Mouse (Mus musculus): ENCODE results near the gene Pabpn1l. TPM values are rescaled to one million over a fixed set of nuclear protein-coding genes. Genes with fewer than 3 reads are reported as not detected.
A peak's percentile ranks its signal among the peaks of the same experiment; 100 is the strongest.

Pabpn1l gene
- total and polyA plus RNA-seq, 3 experiments: 0.11 TPM; not detected in 2

- ATAC-seq (ENCODE audit: extremely low read depth, insufficient number of reproducible peaks, low FRiP score, poor library complexity, severe bottlenecking) (no peak), DNase-seq (ENCODE audit: low spot score) (no peak)
- peaks cover 98% of the 10 kb centered on the region for H3K4me1 ChIP-seq (ENCODE audit: insufficient read depth, low read depth, low read length)
- no peak overlapping the region for H3K4me3 ChIP-seq (ENCODE audit: low read depth, low read length)
- H3K27me3 ChIP-seq (ENCODE audit: insufficient read depth, low read length): no peaks in the 10 kb centered on the region
- peaks cover 99% of the 10 kb centered on the region for H3K36me3 ChIP-seq (replicated peaks)
- H3K9me3 ChIP-seq (replicated peaks): no peaks in the 10 kb centered on the region
- no peak for TF ChIP-seq POLR2AphosphoS5 (IDR thresholded peaks at IDR 0.05; ENCODE audit: insufficient replicate concordance, low read depth, low read length)
- TF ChIP-seq GATA1 (IDR thresholded peaks at IDR 0.05; ENCODE audit: borderline replicate concordance, low read length): no peak
- no peak for TF ChIP-seq TAL1 (conservative IDR thresholded peaks at IDR 0.05; ENCODE audit: low read depth, low read length)
Observed at GRCm38 (mm10) chr8:122661138-122661537, 38.6 kb upstream of the Pabpn1l start.

DNA sequence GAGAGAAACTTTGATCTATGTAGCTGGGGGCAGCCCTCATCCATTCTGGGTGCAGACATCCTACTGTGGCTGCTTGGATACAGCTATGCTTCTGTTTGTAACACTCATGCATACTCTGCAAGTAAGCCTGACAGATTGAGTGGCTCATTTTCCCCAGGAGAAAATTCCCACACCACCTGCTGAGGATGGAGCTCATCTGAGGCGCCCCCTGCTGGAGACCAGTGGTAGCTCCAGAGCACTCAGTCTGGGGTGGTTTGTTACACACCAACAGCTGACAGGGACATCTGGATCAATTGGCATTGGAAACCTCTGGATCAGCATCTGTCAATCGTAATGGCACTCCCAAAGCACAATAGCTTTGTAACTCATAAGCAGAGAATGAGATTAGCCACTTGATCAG lies 37.5 kb upstream of the Pabpn1l start:
- ATAC-seq (ENCODE audit: extremely low read depth, insufficient number of reproducible peaks, low FRiP score, poor library complexity, severe bottlenecking) (no peak), DNase-seq (ENCODE audit: low spot score) (no peak)
- Histone ChIP-seq H3K9me3 (replicated peaks) (no peaks in the 10 kb centered on the region), H3K4me1 (ENCODE audit: insufficient read depth, low read depth, low read length) (peaks cover 98% of the 10 kb centered on the region), H3K4me3 (ENCODE audit: low read depth, low read length) (no peak overlapping the region), H3K36me3 (replicated peaks) (peaks cover 99% of the 10 kb centered on the region), H3K27me3 (ENCODE audit: insufficient read depth, low read length) (no peaks in the 10 kb centered on the region)
- TF ChIP-seq CTCF (IDR thresholded peaks at IDR 0.05; ENCODE audit: low read depth, low read length) (peak; percentile 61), GATA1 (IDR thresholded peaks at IDR 0.05; ENCODE audit: borderline replicate concordance, low read length) (no peak)

DNA sequence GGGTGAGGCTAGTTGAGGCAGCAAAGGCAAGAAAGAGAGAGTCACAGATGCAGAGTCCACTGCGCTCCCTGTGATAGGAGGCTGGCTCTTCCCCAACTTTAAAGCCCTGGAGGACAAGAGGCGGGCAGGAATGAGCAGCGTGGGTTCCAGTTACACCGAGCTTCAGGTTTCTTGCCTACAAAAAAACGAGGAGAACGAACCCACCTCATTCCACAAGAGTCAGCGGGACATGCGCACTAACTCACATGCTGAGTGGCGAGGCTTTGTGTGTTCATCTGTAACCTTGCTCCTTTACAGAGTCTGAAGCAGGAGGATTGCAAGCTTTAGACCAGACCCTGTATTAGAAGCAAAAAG lies 36.2 kb upstream of the Pabpn1l start:
- no peak for TF ChIP-seq GATA2 (IDR thresholded peaks at IDR 0.05; ENCODE audit: borderline replicate concordance, low read depth, low read length)
- Histone ChIP-seq H3K9me3 (replicated peaks) (no peaks in the 10 kb centered on the region), H3K4me3 (ENCODE audit: low read depth, low read length) (no peak overlapping the region), H3K4me1 (ENCODE audit: insufficient read depth, low read depth, low read length) (peaks cover 98% of the 10 kb centered on the region), H3K27me3 (ENCODE audit: insufficient read depth, low read length) (no peaks in the 10 kb centered on the region), H3K36me3 (replicated peaks) (peaks cover 99% of the 10 kb centered on the region)
- no peak for DNase-seq (ENCODE audit: low spot score)
- ATAC-seq (ENCODE audit: extremely low read depth, insufficient number of reproducible peaks, low FRiP score, poor library complexity, severe bottlenecking): no peak

DNA sequence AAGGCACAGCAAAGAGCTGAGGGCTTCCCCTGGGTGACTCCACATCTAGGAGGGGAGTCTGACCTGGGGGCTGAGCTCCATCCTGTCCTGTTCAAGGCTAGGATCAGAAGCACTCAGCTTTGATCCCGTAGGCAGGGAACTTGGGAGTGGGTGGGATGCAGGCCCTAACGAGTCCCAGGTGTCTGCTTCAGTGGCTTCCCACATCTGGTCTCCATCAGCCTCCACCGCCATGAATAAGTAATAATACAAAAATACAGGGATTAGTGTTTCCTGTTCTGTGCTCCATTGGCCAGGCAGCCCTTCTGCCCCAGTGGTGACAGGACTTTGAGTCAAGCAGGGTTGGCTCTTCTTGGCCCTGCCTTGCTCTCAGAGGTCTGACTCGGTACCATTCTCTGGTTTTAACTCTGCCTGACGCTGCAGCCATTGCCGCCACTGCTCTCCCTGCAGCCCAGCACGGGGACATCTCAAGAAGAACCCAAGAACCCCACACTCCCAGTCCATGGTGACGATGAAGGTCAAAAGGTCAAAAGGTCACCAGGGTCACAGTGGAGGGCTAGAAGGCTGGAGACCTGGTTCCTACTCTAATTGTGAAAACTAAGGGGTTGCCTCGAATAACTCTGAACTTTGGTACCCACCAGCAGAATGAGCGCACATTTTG lies 35.7 kb upstream of the Pabpn1l start:
- TF ChIP-seq GATA2 (IDR thresholded peaks at IDR 0.05; ENCODE audit: borderline replicate concordance, low read depth, low read length): no peak
- TF ChIP-seq GATA1 (IDR thresholded peaks at IDR 0.05; ENCODE audit: borderline replicate concordance, low read length): no peak
- no peak for TF ChIP-seq CTCF (IDR thresholded peaks at IDR 0.05; ENCODE audit: low read depth, low read length)
- no peak for TF ChIP-seq TAL1 (conservative IDR thresholded peaks at IDR 0.05; ENCODE audit: low read depth, low read length)
- no peak for TF ChIP-seq POLR2AphosphoS5 (IDR thresholded peaks at IDR 0.05; ENCODE audit: insufficient replicate concordance, low read depth, low read length)
- no peaks in the 10 kb centered on the region for H3K9me3 ChIP-seq (replicated peaks)
- peaks cover 98% of the 10 kb centered on the region for H3K4me1 ChIP-seq (ENCODE audit: insufficient read depth, low read depth, low read length)
- H3K4me3 ChIP-seq (ENCODE audit: low read depth, low read length): no peak overlapping the region
- peaks cover 99% of the 10 kb centered on the region for H3K36me3 ChIP-seq (replicated peaks)
- ATAC-seq (ENCODE audit: extremely low read depth, insufficient number of reproducible peaks, low FRiP score, poor library complexity, severe bottlenecking) (no peak), DNase-seq (ENCODE audit: low spot score) (no peak)
- no peaks in the 10 kb centered on the region for H3K27me3 ChIP-seq (ENCODE audit: insufficient read depth, low read length)

- 0 out of 2 replicates have a peak overlapping the region, but pooled peaks have one; percentile 4 for H3K4me3 ChIP-seq (ENCODE audit: low read depth, low read length)
- DNase-seq (ENCODE audit: low spot score): no peak
Observed at GRCm38 (mm10) chr8:122656056-122656999, 33.8 kb upstream of the Pabpn1l start.

GRCm38 (mm10) chr8:122654768-122655167 lies 32.2 kb upstream of the Pabpn1l start:
- no peak for DNase-seq (ENCODE audit: low spot score)
- H3K9me3 ChIP-seq (replicated peaks): no peaks in the 10 kb centered on the region

More at GRCm38 (mm10) chr8:122656056-122656999, 33.8 kb upstream of the Pabpn1l start:
- Histone ChIP-seq H3K36me3 (replicated peaks) (peaks cover 99% of the 10 kb centered on the region), H3K4me1 (ENCODE audit: insufficient read depth, low read depth, low read length) (peaks cover 98% of the 10 kb centered on the region), H3K27me3 (ENCODE audit: insufficient read depth, low read length) (no peaks in the 10 kb centered on the region), H3K9me3 (replicated peaks) (no peaks in the 10 kb centered on the region)
- TF ChIP-seq GATA1 (IDR thresholded peaks at IDR 0.05; ENCODE audit: borderline replicate concordance, low read length) (no peak), GATA2 (IDR thresholded peaks at IDR 0.05; ENCODE audit: borderline replicate concordance, low read depth, low read length) (no peak), POLR2AphosphoS5 (IDR thresholded peaks at IDR 0.05; ENCODE audit: insufficient replicate concordance, low read depth, low read length) (no peak; the same call in 1 of the 2 replicates), CTCF (IDR thresholded peaks at IDR 0.05; ENCODE audit: low read depth, low read length) (no peak), TAL1 (conservative IDR thresholded peaks at IDR 0.05; ENCODE audit: low read depth, low read length) (0 out of 2 replicates have a peak, but pooled peaks have one; percentile 13)
- ATAC-seq (ENCODE audit: extremely low read depth, insufficient number of reproducible peaks, low FRiP score, poor library complexity, severe bottlenecking): peak; percentile 19; the same call in 1 of the 2 replicates

More at GRCm38 (mm10) chr8:122654768-122655167, 32.2 kb upstream of the Pabpn1l start:
- peaks cover 95% of the 10 kb centered on the region for H3K4me1 ChIP-seq (ENCODE audit: insufficient read depth, low read depth, low read length)
- H3K36me3 ChIP-seq (replicated peaks): peaks cover 100% of the 10 kb centered on the region
- H3K4me3 ChIP-seq (ENCODE audit: low read depth, low read length): no peak overlapping the region
- no peak for TF ChIP-seq POLR2AphosphoS5 (IDR thresholded peaks at IDR 0.05; ENCODE audit: insufficient replicate concordance, low read depth, low read length)
- TF ChIP-seq CTCF (IDR thresholded peaks at IDR 0.05; ENCODE audit: low read depth, low read length): no peak
- TF ChIP-seq TAL1 (conservative IDR thresholded peaks at IDR 0.05; ENCODE audit: low read depth, low read length): no peak
- TF ChIP-seq GATA1 (IDR thresholded peaks at IDR 0.05; ENCODE audit: borderline replicate concordance, low read length): no peak
- TF ChIP-seq GATA2 (IDR thresholded peaks at IDR 0.05; ENCODE audit: borderline replicate concordance, low read depth, low read length): no peak
- no peaks in the 10 kb centered on the region for H3K27me3 ChIP-seq (ENCODE audit: insufficient read depth, low read length)
- ATAC-seq (ENCODE audit: extremely low read depth, insufficient number of reproducible peaks, low FRiP score, poor library complexity, severe bottlenecking): no peak
